Mouse (Mus musculus): Measurements from ENCODE around the gene Slc44a3. TPM values are rescaled to one million over a fixed set of nuclear protein-coding genes. Genes with fewer than 3 reads are reported as not detected.

Gene Slc44a3
- total RNA-seq, 2 experiments from 2014 or later: not detected

Other genes starting within 250 kb of the Slc44a3 start
- 1 to 10 TPM in 1 of 2 experiments, under 1 TPM in 1; 0.57 to 1.4 TPM for gene Tmem56, start 249.3 kb downstream of the Slc44a3 start, total RNA-seq (2021)
- gene Alg14, start 240.6 kb downstream of the Slc44a3 start, total RNA-seq (2021): 10 to 100 TPM in 1 of 2 experiments, 1 to 10 TPM in 1; 9.9 to 15.9 TPM
- gene Cnn3, start 105.9 kb downstream of the Slc44a3 start, total RNA-seq (2021): 10 to 100 TPM; 41.8 to 48.6 TPM
- not detected for gene 4930432M17Rik, start 138.4 kb upstream of the Slc44a3 start, total RNA-seq (2021)
- gene F3, start 191.1 kb upstream of the Slc44a3 start, total RNA-seq (2021): 10 to 100 TPM; 20.8 to 27.2 TPM